Mouse (Mus musculus) thymus, adult 2 months (tissue): ENCODE data around the gene Slc45a1.

ENCODE experiments used
- CTCF ChIP-seq: fragments of 200-500 bp; IDR thresholded peaks from 2 replicates; pipeline ENCODE4 v1.5.1; 2012; ENCODE audit warnings: mild to moderate bottlenecking, control low read depth, low read length, moderate library complexity, borderline replicate concordance; ENCODE audit not compliant: control insufficient read depth, poor library complexity, insufficient read depth; ENCODE audit errors: extremely low read depth
- POLR2A ChIP-seq: fragments of 200-500 bp; IDR thresholded peaks from 2 replicates; pipeline ENCODE4 v1.6.1; 2012; ENCODE audit warnings: mild to moderate bottlenecking, low read length, control low read depth, moderate library complexity; ENCODE audit not compliant: control insufficient read depth, poor library complexity, insufficient read depth; ENCODE audit errors: extremely low read depth

DNA sequence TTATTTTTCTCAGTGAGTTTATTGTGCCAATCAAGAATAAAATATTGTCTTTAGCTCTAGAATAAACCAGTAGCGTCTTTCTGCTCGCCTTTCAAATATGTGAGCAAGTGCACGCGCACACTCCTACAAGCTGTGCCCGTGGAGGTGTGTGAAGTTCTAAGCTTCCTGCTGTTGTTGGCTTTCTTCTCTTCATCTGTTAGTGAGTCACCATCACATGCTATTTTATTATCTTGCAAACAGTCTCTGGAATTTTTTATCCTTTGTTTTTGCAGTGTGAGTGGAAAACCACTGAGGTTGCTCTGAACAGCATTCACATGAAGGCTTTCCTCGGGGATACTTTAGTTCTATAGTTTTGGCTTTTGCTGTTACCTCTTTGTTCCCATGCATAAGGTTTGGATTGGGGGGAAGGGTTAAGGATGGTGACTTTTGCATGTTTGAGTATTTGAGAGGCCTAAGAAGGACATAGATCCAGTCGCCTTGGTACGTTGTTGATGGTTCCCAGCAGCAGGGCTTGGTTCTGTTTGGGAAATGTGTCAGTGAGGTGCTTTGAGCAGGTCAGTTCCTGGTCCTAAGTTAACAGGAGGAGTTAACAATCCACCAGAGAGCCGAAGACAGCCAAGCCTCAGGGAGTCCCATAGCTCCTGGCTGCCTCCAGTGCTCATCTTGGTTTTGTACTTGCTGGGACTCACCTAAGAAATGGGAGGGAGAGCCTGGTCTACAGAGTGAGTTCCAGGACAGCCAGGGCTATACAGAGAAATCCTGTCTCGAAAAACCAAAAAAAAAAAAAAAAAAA lies 69.8 kb downstream of the Slc45a1 start:
- TF ChIP-seq CTCF: no peak
- no peak for TF ChIP-seq POLR2A
